Comparison of ENCODE assay signal across 20 mouse cellular contexts in genomic region chrX:17724398-17724797, GRCm38 (mm10).
"Had no signal": no experiment of that assay in that cellular context is flagged by ENCODE, and none has a peak within 500 bp of the region (broad histone marks: within the 10 kb centered on the region; RNA-seq: fewer than 3 reads in every experiment).

No protein-coding gene starts in this region.

- H3K9ac ChIP-seq: limb, embryonic 13.5 days; liver, embryonic 13.5 days; midbrain, embryonic 13.5 days; neural tube, embryonic 13.5 days; stomach, embryonic 15.5 days had no signal

- H3K4me1 ChIP-seq: limb, embryonic 10.5 days; limb, embryonic 13.5 days; liver, embryonic 13.5 days; stomach, embryonic 15.5 days had no signal

- H3K27me3 ChIP-seq: limb, embryonic 13.5 days; liver, embryonic 13.5 days; midbrain, embryonic 13.5 days; neural tube, embryonic 13.5 days; stomach, embryonic 15.5 days had no signal

- DNase-seq: kidney, postnatal 14 days; layer of hippocampus, adult 9-11 months; liver; liver, embryonic 13.5 days; lung, adult 2 months; lung, postnatal 14 days; lung, postnatal 4 days; retina, postnatal 1 day; right cerebral cortex, postnatal 25 days; spleen, adult 18-20 months; thymus, adult 18-20 months; thymus, postnatal 36 days had no signal

- H3K4me2 ChIP-seq: limb, embryonic 13.5 days; liver, embryonic 13.5 days; midbrain, embryonic 13.5 days; neural tube, embryonic 13.5 days; stomach, embryonic 15.5 days had no signal

- H3K36me3 ChIP-seq: limb, embryonic 10.5 days; limb, embryonic 13.5 days; liver, embryonic 13.5 days; midbrain, embryonic 10.5 days; midbrain, embryonic 13.5 days; neural tube, embryonic 13.5 days; stomach, embryonic 15.5 days had no signal

- H3K9me3 ChIP-seq: limb, embryonic 10.5 days; limb, embryonic 13.5 days; liver, embryonic 13.5 days; midbrain, embryonic 10.5 days; midbrain, embryonic 13.5 days; neural tube, embryonic 13.5 days; stomach, embryonic 15.5 days had no signal

- H3K27ac ChIP-seq: layer of hippocampus, adult 2 months; limb, embryonic 10.5 days; limb, embryonic 13.5 days; liver, embryonic 13.5 days; midbrain, embryonic 13.5 days; neural tube, embryonic 13.5 days; stomach, embryonic 15.5 days had no signal

- H3K4me3 ChIP-seq: layer of hippocampus, adult 2 months; limb, embryonic 10.5 days; limb, embryonic 13.5 days; liver, embryonic 13.5 days; midbrain, embryonic 10.5 days; midbrain, embryonic 13.5 days; myocyte; neural tube, embryonic 13.5 days; stomach, embryonic 15.5 days had no signal
